Mouse (Mus musculus): ENCODE measurements around the gene Clec4a2. TPM values are rescaled to one million over a fixed set of nuclear protein-coding genes. Genes with fewer than 3 reads are reported as not detected.
"Not testable (repeated sequence)": the region's sequence is repeated elsewhere in the genome, so short reads cannot be mapped to it uniquely, and the experiment has no call there.

Gene Clec4a2
- polyA plus RNA-seq (2012) = not detected in 2 replicates

GRCm38 (mm10) chr6:123106128-123106527 lies at the start of gene Clec4a2:
Gene Clec4a2 (plus strand): TSS chr6:123106428.
- not testable (repeated sequence) for TF ChIP-seq GATA1 (IDR thresholded peaks at IDR 0.05; ENCODE audit: low read length)

GRCm38 (mm10) chr6:123095125-123095843 lies 10.9 kb upstream of the Clec4a2 start:
- TF ChIP-seq GATA1 (IDR thresholded peaks at IDR 0.05; ENCODE audit: low read length) = no peak

- TF ChIP-seq GATA1 (IDR thresholded peaks at IDR 0.05; ENCODE audit: low read length) = no peak
Observed at GRCm38 (mm10) chr6:123123195-123123594, 17.0 kb downstream of the Clec4a2 start.

- TF ChIP-seq GATA1 (IDR thresholded peaks at IDR 0.05; ENCODE audit: low read length) = no peak
Observed at GRCm38 (mm10) chr6:123127173-123127572, 20.9 kb downstream of the Clec4a2 start.

GRCm38 (mm10) chr6:123170106-123170505 lies 63.9 kb downstream of the Clec4a2 start:
- no peak for TF ChIP-seq GATA1 (IDR thresholded peaks at IDR 0.05; ENCODE audit: low read length)

GRCm38 (mm10) chr6:123171040-123171439 lies 64.8 kb downstream of the Clec4a2 start:
- no peak for TF ChIP-seq GATA1 (IDR thresholded peaks at IDR 0.05; ENCODE audit: low read length)

- TF ChIP-seq GATA1 (IDR thresholded peaks at IDR 0.05; ENCODE audit: low read length) = no peak
Observed at GRCm38 (mm10) chr6:123172593-123172992, 66.4 kb downstream of the Clec4a2 start, which contains the start of gene Clec4b2. Gene Clec4b2 (plus strand): TSS chr6:123172893.

- TF ChIP-seq GATA1 (IDR thresholded peaks at IDR 0.05; ENCODE audit: low read length) = no peak
Observed at GRCm38 (mm10) chr6:123175549-123175948, 69.3 kb downstream of the Clec4a2 start.

Other genes starting within 250 kb of the Clec4a2 start
- 15.8 and 20.3 TPM in 2 replicates for gene Necap1, start 232.0 kb upstream of the Clec4a2 start, polyA plus RNA-seq (2012)
- gene Clec4a1, start 184.6 kb upstream of the Clec4a2 start, polyA plus RNA-seq (2012) = not detected in 2 replicates
- not detected in 2 replicates for gene Clec4a3, start 153.9 kb upstream of the Clec4a2 start, polyA plus RNA-seq (2012)
- not detected in 2 replicates for gene Clec4a4, start 116.1 kb upstream of the Clec4a2 start, polyA plus RNA-seq (2012)
- gene Clec4b1, start 56.5 kb upstream of the Clec4a2 start, polyA plus RNA-seq (2012) = not detected in 2 replicates
- gene Clec4b2, start 66.5 kb downstream of the Clec4a2 start, polyA plus RNA-seq (2012) = not detected in 2 replicates
- not detected in 2 replicates for gene Clec4n, start 123.4 kb downstream of the Clec4a2 start, polyA plus RNA-seq (2012)
- 0.14 and 0.22 TPM in 2 replicates for gene Clec4d, start 155.7 kb downstream of the Clec4a2 start, polyA plus RNA-seq (2012)
- gene Clec4e, start 183.4 kb downstream of the Clec4a2 start, polyA plus RNA-seq (2012) = 0.05 and 0.09 TPM in 2 replicates
- not detected in 2 replicates for gene Vmn2r19, start 201.9 kb downstream of the Clec4a2 start, polyA plus RNA-seq (2012)

Measured in G1E-ER4 (cell line).